Mouse (Mus musculus): ENCODE results near the gene Abat. TPM values are rescaled to one million over a fixed set of nuclear protein-coding genes. Genes with fewer than 3 reads are reported as not detected.

Abat gene
- polyA plus RNA-seq, 1 experiment from 2014 or later: 41.2 TPM

- Histone ChIP-seq H3K27me3 (replicated peaks) (no peaks in the 10 kb centered on the region), H3K4me3 (no peak overlapping the region), H3K36me3 (peaks cover 24% of the 10 kb centered on the region), H3K4me2 (no peak overlapping the region), H3K9me3 (no peaks in the 10 kb centered on the region), H3K9ac (no peak overlapping the region), H3K4me1 (no peaks in the 10 kb centered on the region), H3K27ac (replicated peaks) (no peak overlapping the region)
- no peak for ATAC-seq (ENCODE audit: extremely low read depth, insufficient number of reproducible peaks, low FRiP score, low TSS enrichment)
- 49% methylated on average over 3 of the region's 3 CpGs for WGBS
Measured at GRCm38 (mm10) chr16:8603789-8604188, 90.6 kb downstream of the Abat start.

DNA sequence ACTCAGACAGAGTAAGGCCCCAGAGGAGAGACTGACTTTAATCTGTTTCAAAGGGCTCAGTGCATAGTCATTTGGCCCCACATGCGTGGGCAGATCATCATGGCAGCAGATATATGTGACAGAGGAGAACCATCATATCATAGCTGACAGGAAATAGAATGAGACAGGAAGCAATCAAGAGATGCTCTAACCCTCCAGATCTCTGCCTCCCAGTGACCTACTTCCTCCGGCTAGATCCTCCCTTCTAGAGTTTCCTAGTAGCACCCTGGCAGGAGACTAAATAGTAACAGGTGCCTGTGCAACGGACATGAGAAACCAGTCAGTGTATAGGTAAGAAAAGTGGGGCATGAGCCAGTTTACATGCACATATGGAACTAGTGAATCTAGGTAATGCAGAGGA lies 97.2 kb downstream of the Abat start:
- 71% methylated on average over 3 of the region's 3 CpGs for WGBS
- no peak overlapping the region for H3K27ac ChIP-seq (replicated peaks)
- ATAC-seq (ENCODE audit: extremely low read depth, insufficient number of reproducible peaks, low FRiP score, low TSS enrichment): no peak

DNA sequence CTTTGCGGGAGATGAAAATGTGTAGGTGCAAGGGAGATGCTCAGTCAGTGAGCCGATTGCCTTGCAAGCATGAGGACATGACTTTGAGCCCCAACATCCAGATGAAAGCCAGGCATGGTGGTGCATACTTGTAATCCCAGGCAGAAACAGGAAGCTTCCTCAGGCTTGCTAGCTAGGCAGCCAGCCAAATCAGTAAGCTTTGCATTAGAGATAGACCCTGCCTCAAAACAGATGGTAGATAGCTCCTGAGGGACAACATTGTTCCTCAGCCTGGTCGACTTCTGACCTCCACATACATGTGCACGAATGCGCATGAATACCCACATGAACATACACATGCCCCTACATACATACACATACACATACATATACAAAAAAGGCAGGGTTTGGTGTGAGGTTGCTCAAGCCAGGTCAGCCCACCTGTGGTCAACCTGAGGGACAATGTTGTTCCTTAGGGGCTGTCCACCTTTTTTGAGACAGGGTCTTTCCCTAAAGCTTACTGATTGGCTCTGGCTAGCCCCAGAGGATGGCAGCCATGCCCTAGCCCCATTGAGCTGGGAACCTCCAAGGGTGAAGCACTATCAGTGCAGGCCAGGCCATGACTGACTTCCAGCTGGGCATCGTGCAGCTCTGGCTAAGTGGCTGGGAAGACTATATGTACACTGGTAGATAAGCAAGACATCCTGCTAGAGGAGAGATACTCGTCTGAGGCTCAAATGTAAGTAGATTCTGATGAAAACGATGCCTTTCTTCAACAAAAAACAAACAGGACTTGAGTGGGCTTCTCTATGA lies 99.2 kb downstream of the Abat start:
- Histone ChIP-seq H3K4me3 (no peak overlapping the region), H3K4me1 (no peaks in the 10 kb centered on the region), H3K27ac (replicated peaks) (no peak overlapping the region), H3K36me3 (peaks cover 42% of the 10 kb centered on the region), H3K9ac (no peak overlapping the region), H3K27me3 (replicated peaks) (no peaks in the 10 kb centered on the region), H3K9me3 (no peaks in the 10 kb centered on the region), H3K4me2 (no peak overlapping the region)
- WGBS: 69% methylated on average over 8 of the region's 8 CpGs
- no peak for ATAC-seq (ENCODE audit: extremely low read depth, insufficient number of reproducible peaks, low FRiP score, low TSS enrichment)

More for the DNA sequence above, 97.2 kb downstream of the Abat start:
- Histone ChIP-seq H3K9ac (no peak overlapping the region), H3K36me3 (peaks cover 42% of the 10 kb centered on the region), H3K27me3 (replicated peaks) (no peaks in the 10 kb centered on the region), H3K9me3 (no peaks in the 10 kb centered on the region), H3K4me3 (no peak overlapping the region), H3K4me1 (no peaks in the 10 kb centered on the region), H3K4me2 (no peak overlapping the region)

GRCm38 (mm10) chr16:8613039-8613438 lies 99.8 kb downstream of the Abat start:
- no peak overlapping the region for H3K4me2 ChIP-seq
- no peaks in the 10 kb centered on the region for H3K9me3 ChIP-seq
- no peak overlapping the region for H3K4me3 ChIP-seq
- no peak for ATAC-seq (ENCODE audit: extremely low read depth, insufficient number of reproducible peaks, low FRiP score, low TSS enrichment)
- 61% methylated on average over 4 of the region's 4 CpGs for WGBS
- H3K9ac ChIP-seq: no peak overlapping the region
- no peaks in the 10 kb centered on the region for H3K4me1 ChIP-seq
- peaks cover 38% of the 10 kb centered on the region for H3K36me3 ChIP-seq
- no peak overlapping the region for H3K27ac ChIP-seq (replicated peaks)
- H3K27me3 ChIP-seq (replicated peaks): no peaks in the 10 kb centered on the region

DNA sequence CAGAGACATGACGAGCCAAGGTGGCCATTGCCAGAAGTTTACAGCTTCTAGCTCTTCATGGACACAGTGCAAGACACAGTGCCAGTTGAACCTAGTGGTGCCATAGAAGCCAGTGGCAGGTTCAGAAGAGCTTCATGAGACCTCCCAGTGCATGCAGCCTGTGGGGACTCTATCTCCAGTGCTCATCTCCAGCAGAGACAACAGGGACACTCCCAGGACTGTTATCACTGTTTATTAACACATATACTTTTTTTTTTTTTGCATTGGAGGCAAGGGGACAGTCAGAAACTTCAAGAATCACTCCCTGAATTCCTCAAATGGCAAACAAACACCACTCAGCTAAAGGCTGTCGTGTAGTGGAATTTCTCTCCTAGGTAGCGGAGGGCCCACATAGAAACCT lies 100.2 kb downstream of the Abat start:
- Histone ChIP-seq H3K27ac (replicated peaks) (no peak overlapping the region), H3K36me3 (peaks cover 36% of the 10 kb centered on the region), H3K9me3 (no peaks in the 10 kb centered on the region), H3K4me1 (no peaks in the 10 kb centered on the region), H3K9ac (no peak overlapping the region), H3K27me3 (replicated peaks) (no peaks in the 10 kb centered on the region), H3K4me3 (no peak overlapping the region), H3K4me2 (no peak overlapping the region)
- ATAC-seq (ENCODE audit: extremely low read depth, insufficient number of reproducible peaks, low FRiP score, low TSS enrichment): no peak
- 81% methylated on average over 3 of the region's 3 CpGs for WGBS

DNA sequence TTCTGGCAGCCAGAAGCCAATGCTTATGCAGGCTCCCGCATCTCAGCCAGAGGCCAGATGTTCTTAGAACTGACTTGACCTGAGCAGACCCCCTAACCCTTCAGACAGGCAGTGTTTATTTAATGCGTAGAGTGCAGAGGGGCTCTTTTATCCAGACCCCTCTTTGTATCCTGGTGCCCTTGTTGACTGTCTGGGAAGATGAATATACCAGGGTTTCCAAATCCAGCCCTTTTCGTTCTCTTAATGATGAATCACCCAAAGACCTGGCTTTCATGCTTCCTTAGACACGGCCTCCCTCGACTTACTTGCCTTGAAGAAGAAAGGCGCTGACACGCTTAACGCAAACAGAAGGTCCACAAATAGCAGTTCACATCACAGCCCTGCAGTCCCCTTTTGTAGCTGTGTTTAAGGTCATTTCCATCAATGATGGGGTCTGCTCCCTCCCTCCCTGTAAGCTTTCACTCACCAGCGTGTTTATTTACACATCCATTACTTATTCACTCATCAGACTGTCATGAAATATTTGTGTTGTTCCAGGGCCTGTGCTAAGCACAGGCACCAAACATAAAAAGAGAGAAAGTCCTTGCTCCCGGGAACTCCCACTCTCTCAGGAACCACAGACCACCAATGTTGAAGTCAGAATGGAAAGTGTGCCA lies 106.6 kb downstream of the Abat start:
- no peak for ATAC-seq (ENCODE audit: extremely low read depth, insufficient number of reproducible peaks, low FRiP score, low TSS enrichment)
- H3K36me3 ChIP-seq: peaks cover 15% of the 10 kb centered on the region
- H3K9ac ChIP-seq: no peak overlapping the region
- H3K27me3 ChIP-seq (replicated peaks): no peaks in the 10 kb centered on the region
- no peak overlapping the region for H3K4me2 ChIP-seq
- H3K4me3 ChIP-seq: no peak overlapping the region
- WGBS: 66% methylated on average over 10 of the region's 10 CpGs
- H3K9me3 ChIP-seq: no peaks in the 10 kb centered on the region
- no peaks in the 10 kb centered on the region for H3K4me1 ChIP-seq
- H3K27ac ChIP-seq (replicated peaks): no peak overlapping the region

GRCm38 (mm10) chr16:8620315-8621115 lies 107.3 kb downstream of the Abat start:
- Histone ChIP-seq H3K27ac (replicated peaks) (no peak overlapping the region), H3K9me3 (no peaks in the 10 kb centered on the region), H3K4me3 (no peak overlapping the region), H3K4me2 (no peak overlapping the region), H3K4me1 (no peaks in the 10 kb centered on the region), H3K36me3 (peaks cover 15% of the 10 kb centered on the region), H3K27me3 (replicated peaks) (no peaks in the 10 kb centered on the region), H3K9ac (no peak overlapping the region)
- WGBS: 75% methylated on average over 16 of the region's 16 CpGs
- no peak for ATAC-seq (ENCODE audit: extremely low read depth, insufficient number of reproducible peaks, low FRiP score, low TSS enrichment)

- Histone ChIP-seq H3K4me2 (no peak overlapping the region), H3K27ac (replicated peaks) (no peak overlapping the region), H3K4me3 (no peak overlapping the region), H3K27me3 (replicated peaks) (no peaks in the 10 kb centered on the region), H3K36me3 (peaks cover 38% of the 10 kb centered on the region), H3K4me1 (no peaks in the 10 kb centered on the region), H3K9me3 (no peaks in the 10 kb centered on the region), H3K9ac (no peak overlapping the region)
- WGBS: 68% methylated on average over 2 of the region's 2 CpGs
- ATAC-seq (ENCODE audit: extremely low read depth, insufficient number of reproducible peaks, low FRiP score, low TSS enrichment): no peak
Measured at GRCm38 (mm10) chr16:8630419-8630818, 117.2 kb downstream of the Abat start.

- Histone ChIP-seq H3K27me3 (replicated peaks) (no peaks in the 10 kb centered on the region), H3K4me1 (peaks cover 8% of the 10 kb centered on the region), H3K36me3 (peaks cover 44% of the 10 kb centered on the region), H3K4me2 (no peak overlapping the region), H3K27ac (replicated peaks) (no peak overlapping the region), H3K9ac (no peak overlapping the region), H3K4me3 (no peak overlapping the region), H3K9me3 (no peaks in the 10 kb centered on the region)
- 82% methylated on average over 5 of the region's 5 CpGs for WGBS
- ATAC-seq (ENCODE audit: extremely low read depth, insufficient number of reproducible peaks, low FRiP score, low TSS enrichment): no peak
Measured at GRCm38 (mm10) chr16:8631428-8631827, 118.2 kb downstream of the Abat start.

- Histone ChIP-seq H3K4me2 (peak overlapping the region; percentile 94), H3K36me3 (peaks cover 38% of the 10 kb centered on the region), H3K9me3 (no peaks in the 10 kb centered on the region), H3K27me3 (replicated peaks) (no peaks in the 10 kb centered on the region), H3K27ac (replicated peaks) (peak overlapping the region; percentile 91), H3K4me3 (peak overlapping the region; percentile 83), H3K9ac (peak overlapping the region; percentile 92), H3K4me1 (peaks cover 34% of the 10 kb centered on the region)
- ATAC-seq (ENCODE audit: extremely low read depth, insufficient number of reproducible peaks, low FRiP score, low TSS enrichment): no peak
- 0% methylated on average over 13 of the region's 13 CpGs for WGBS
Measured at GRCm38 (mm10) chr16:8636867-8637216, 123.6 kb downstream of the Abat start.

DNA sequence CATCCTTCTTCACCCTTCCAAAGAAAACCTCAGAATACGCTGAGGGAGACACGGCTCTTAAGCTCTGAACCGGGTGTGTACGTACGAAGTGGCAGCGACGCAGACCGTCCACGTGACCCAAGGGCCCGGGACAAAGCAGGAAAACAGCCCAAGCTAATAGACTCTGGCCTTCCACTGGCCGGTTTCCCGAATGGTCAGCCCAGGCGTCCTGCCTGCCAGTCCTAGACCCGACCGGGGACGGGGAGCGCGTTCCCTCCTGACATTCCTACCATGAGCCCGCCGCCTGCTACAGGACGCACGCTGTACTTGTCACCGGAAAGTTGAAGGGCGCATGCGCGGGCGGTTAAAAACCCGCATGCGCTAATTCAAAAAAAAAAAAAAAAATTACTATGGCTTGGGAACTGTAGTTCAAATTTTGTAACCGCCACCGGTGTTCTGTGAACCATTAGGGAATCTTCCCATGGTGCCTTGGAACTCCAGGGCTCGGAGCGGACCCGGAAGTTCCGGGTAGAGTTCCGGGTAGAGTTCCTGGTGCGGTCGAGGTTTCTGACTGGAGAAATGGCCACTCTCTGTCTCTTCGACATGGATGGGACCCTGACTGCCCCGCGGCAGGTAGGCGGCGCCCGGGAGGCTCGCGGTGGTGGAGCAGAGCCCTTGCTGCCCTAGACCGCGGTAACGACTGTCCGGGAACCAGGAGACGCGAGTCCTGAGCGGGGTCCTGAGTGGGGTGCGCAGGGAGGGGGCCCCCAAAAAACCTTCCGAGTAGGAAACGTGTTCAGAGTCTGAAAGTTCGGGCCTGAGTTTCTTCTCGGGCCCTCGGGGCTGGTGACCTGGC lies 124.2 kb downstream of the Abat start, which contains the start of the genes Pmm2 and Tmem186:
TSS of gene Pmm2 (plus strand) at position 458 of the 835 bp plus-strand sequence.
TSS of gene Tmem186 (minus strand) at position 496 of the 835 bp plus-strand sequence.
- H3K9ac ChIP-seq: peak within 1 kb of the TSS; percentile 92
- no peaks in the 10 kb centered on the region for H3K9me3 ChIP-seq
- H3K27me3 ChIP-seq (replicated peaks): no peaks in the 10 kb centered on the region
- under 1% methylated on average over 59 of the region's 59 CpGs for WGBS
- H3K4me1 ChIP-seq: peaks cover 34% of the 10 kb centered on the region
- peaks cover 33% of the 10 kb centered on the region for H3K36me3 ChIP-seq
- peak within 1 kb of the TSS; percentile 91 for H3K27ac ChIP-seq (replicated peaks)
- H3K4me3 ChIP-seq: peak within 1 kb of the TSS; percentile 83
- H3K4me2 ChIP-seq: peak within 1 kb of the TSS; percentile 94
- ATAC-seq (ENCODE audit: extremely low read depth, insufficient number of reproducible peaks, low FRiP score, low TSS enrichment): peak; percentile 79

Data from heart, embryonic 13.5 days (tissue).